Mouse (Mus musculus): ENCODE measurements around the gene Ccdc103.

The Ccdc103 gene

GRCm38 (mm10) chr11:102880585-102881313, at the start of gene Ccdc103, which contains the start of gene Eftud2:
Gene Ccdc103 (plus strand): TSS chr11:102881204.
Gene Eftud2 (minus strand): TSS chr11:102880985.
- peak; percentile 94 for DNase-seq (ENCODE audit: low spot score)

GRCm38 (mm10) chr11:102832700-102833297, 48.2 kb upstream of the Ccdc103 start:
- DNase-seq (ENCODE audit: low spot score), result no peak

- DNase-seq (ENCODE audit: low spot score), result no peak
Observed at GRCm38 (mm10) chr11:102834219-102834618, 46.8 kb upstream of the Ccdc103 start.

GRCm38 (mm10) chr11:102835549-102835948, 45.5 kb upstream of the Ccdc103 start, which contains the start of gene Higd1b:
Gene Higd1b (plus strand): TSS chr11:102835849.
- DNase-seq (ENCODE audit: low spot score), result no peak

GRCm38 (mm10) chr11:102836146-102836545, 44.9 kb upstream of the Ccdc103 start:
- no peak for DNase-seq (ENCODE audit: low spot score)

GRCm38 (mm10) chr11:102837385-102837784, 43.6 kb upstream of the Ccdc103 start:
- no peak for DNase-seq (ENCODE audit: low spot score)

- no peak for DNase-seq (ENCODE audit: low spot score)
Observed at GRCm38 (mm10) chr11:102838126-102838525, 42.9 kb upstream of the Ccdc103 start.

GRCm38 (mm10) chr11:102838616-102839150, 42.3 kb upstream of the Ccdc103 start:
- no peak for DNase-seq (ENCODE audit: low spot score)

- peak; percentile 10 for DNase-seq (ENCODE audit: low spot score)
Observed at GRCm38 (mm10) chr11:102845926-102846325, 35.1 kb upstream of the Ccdc103 start.

- peak; percentile 84 for DNase-seq (ENCODE audit: low spot score)
Observed at GRCm38 (mm10) chr11:102851883-102852282, 29.1 kb upstream of the Ccdc103 start.

GRCm38 (mm10) chr11:102853760-102854159, 27.2 kb upstream of the Ccdc103 start:
- DNase-seq (ENCODE audit: low spot score), result no peak

- peak; percentile 62 for DNase-seq (ENCODE audit: low spot score)
Observed at GRCm38 (mm10) chr11:102855941-102856340, 25.1 kb upstream of the Ccdc103 start.

GRCm38 (mm10) chr11:102858951-102859350, 22.1 kb upstream of the Ccdc103 start:
- no peak for DNase-seq (ENCODE audit: low spot score)

- no peak for DNase-seq (ENCODE audit: low spot score)
Observed at GRCm38 (mm10) chr11:102859933-102860332, 21.1 kb upstream of the Ccdc103 start.

- DNase-seq (ENCODE audit: low spot score), result peak; percentile 70
Observed at GRCm38 (mm10) chr11:102864272-102864671, 16.7 kb upstream of the Ccdc103 start.

GRCm38 (mm10) chr11:102874801-102875334, 6.1 kb upstream of the Ccdc103 start:
- no peak for DNase-seq (ENCODE audit: low spot score)

- DNase-seq (ENCODE audit: low spot score), result no peak
Observed at GRCm38 (mm10) chr11:102879558-102879957, 1.4 kb upstream of the Ccdc103 start.

GRCm38 (mm10) chr11:102881314-102882198, 552 bp downstream of the Ccdc103 start:
- no peak for DNase-seq (ENCODE audit: low spot score)

GRCm38 (mm10) chr11:102884616-102885219, 3.7 kb downstream of the Ccdc103 start, which contains the start of gene Fam187a:
Gene Fam187a (plus strand): TSS chr11:102885169.
- DNase-seq (ENCODE audit: low spot score), result no peak

- DNase-seq (ENCODE audit: low spot score), result no peak
Observed at GRCm38 (mm10) chr11:102887433-102887832, 6.4 kb downstream of the Ccdc103 start.

- no peak for DNase-seq (ENCODE audit: low spot score)
Observed at GRCm38 (mm10) chr11:102888135-102888534, 7.1 kb downstream of the Ccdc103 start.
